Mouse (Mus musculus): ENCODE results near the gene Zfp334. TPM values are rescaled to one million over a fixed set of nuclear protein-coding genes. Genes with fewer than 3 reads are reported as not detected.
A peak's percentile ranks its signal among the peaks of the same experiment; 100 is the strongest.

Gene Zfp334
- polyA plus RNA-seq (2016; fragmentation: Nextera tagmentation; extraction: Ambion mirVana): 20.8 and 21.6 TPM in 2 replicates

DNA sequence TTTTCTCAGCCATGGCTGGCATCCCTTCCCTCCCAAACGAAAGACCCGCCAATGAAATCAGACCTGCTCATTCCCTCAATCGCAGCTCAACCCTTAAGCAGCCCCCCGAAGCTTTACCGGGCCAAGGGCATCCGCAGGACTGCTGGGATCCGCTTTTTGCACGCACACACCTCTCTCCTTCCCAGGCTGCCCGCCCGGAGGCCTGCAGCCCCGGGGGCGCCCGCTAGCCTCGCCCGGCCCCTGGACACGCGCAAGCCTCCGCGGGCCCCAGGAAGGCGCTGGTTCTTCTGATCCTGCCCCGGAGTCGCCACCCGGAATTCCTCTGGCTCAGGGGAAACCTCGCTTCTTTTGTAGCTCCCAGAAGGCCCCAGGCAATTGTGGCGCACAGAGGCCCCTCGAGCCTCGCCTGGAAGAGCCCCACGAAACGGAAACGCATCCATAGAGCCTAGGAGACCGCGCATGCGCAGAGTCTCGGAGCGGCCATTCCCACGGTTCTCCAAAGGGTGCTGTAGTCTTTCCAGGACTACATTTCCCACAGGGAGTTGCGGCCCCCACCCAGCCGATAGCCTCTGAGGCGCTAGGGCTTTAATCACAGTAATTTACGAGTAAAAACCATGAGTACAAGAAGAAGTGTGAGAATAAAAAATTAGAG, at the start of gene Zfp334:
TSS of gene Zfp334 (minus strand) at position 416 of the 652 bp plus-strand sequence.
- H3K27me3 ChIP-seq (replicated peaks; ENCODE audit: low read depth, poor library complexity, severe bottlenecking): no peaks in the 10 kb centered on the region
- H3K27ac ChIP-seq (replicated peaks): peak within 1 kb of the TSS; percentile 98
- WGBS: under 1% methylated on average over 40 of the region's 40 CpGs
- peaks cover 25% of the 10 kb centered on the region for H3K4me1 ChIP-seq
- DNase-seq (ENCODE audit: low spot score): peak; percentile 97
- peak within 1 kb of the TSS; percentile 87 for H3K4me3 ChIP-seq
- peaks cover 40% of the 10 kb centered on the region for H3K36me3 ChIP-seq (replicated peaks)
- no peaks in the 10 kb centered on the region for H3K9me3 ChIP-seq

DNA sequence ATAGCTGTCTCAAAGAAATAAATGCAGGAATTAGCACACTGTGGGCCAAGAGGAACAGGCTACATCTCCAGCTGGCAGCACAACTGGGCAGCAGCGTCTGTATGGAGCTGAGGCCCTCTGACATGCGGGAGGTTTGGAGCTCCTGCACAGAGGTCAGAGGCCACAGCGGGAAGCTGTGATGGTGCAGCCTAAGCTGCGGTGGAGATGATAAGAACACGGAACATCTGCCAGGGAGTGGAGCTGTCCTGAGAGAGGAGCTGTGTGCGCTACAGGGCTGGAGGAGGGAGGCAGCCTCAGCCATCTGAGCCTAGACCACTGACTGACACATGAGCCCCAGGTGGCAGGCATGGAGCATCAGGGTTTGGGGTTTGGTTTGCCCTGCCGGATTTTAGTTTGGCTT, 40.6 kb upstream of the Zfp334 start:
- peaks cover 6% of the 10 kb centered on the region; the same call in 1 of the 2 replicates for H3K4me1 ChIP-seq
- no peaks in the 10 kb centered on the region for H3K36me3 ChIP-seq (replicated peaks)
- no peak for DNase-seq (ENCODE audit: low spot score)
- H3K27ac ChIP-seq (replicated peaks): no peak overlapping the region
- H3K4me3 ChIP-seq: no peak overlapping the region
- no peaks in the 10 kb centered on the region for H3K9me3 ChIP-seq
- H3K27me3 ChIP-seq (replicated peaks; ENCODE audit: low read depth, poor library complexity, severe bottlenecking): no peaks in the 10 kb centered on the region
- WGBS: 46% methylated on average over 7 of the region's 7 CpGs

DNA sequence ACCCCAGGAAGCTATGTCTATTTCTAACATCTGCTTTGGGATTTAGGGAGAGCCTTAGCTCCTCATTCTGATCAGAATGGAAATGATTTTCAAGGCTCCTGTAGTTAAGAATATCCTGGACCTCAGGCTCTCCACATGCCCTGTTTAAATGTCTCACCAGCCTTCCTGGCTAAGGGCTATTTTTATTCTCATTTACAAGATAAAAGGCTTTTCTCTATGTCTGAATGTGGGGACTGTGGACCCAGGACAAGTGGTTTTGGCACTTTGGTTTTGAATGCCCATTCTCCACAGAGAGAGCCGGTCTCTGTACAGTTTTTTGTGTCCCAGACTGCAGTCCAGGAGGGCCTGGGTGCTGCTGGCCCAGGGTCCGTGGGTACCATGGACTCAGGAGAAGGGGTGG, 32.1 kb upstream of the Zfp334 start:
- H3K4me1 ChIP-seq: peaks cover 44% of the 10 kb centered on the region
- no peak for DNase-seq (ENCODE audit: low spot score)
- no peak overlapping the region for H3K4me3 ChIP-seq
- peak overlapping the region; percentile 60; the same call in 1 of the 2 replicates for H3K27ac ChIP-seq (replicated peaks)
- H3K9me3 ChIP-seq: no peaks in the 10 kb centered on the region
- no peaks in the 10 kb centered on the region for H3K36me3 ChIP-seq (replicated peaks)
- H3K27me3 ChIP-seq (replicated peaks; ENCODE audit: low read depth, poor library complexity, severe bottlenecking): no peaks in the 10 kb centered on the region
- 90% methylated on average over 2 of the region's 2 CpGs for WGBS

GRCm38 (mm10) chr2:165419670-165420111, 31.6 kb upstream of the Zfp334 start:
- Histone ChIP-seq H3K27ac (replicated peaks) (peak overlapping the region; percentile 60), H3K27me3 (replicated peaks; ENCODE audit: low read depth, poor library complexity, severe bottlenecking) (no peaks in the 10 kb centered on the region), H3K9me3 (no peaks in the 10 kb centered on the region), H3K4me1 (peaks cover 49% of the 10 kb centered on the region), H3K36me3 (replicated peaks) (no peaks in the 10 kb centered on the region), H3K4me3 (no peak overlapping the region)
- no peak for DNase-seq (ENCODE audit: low spot score)
- WGBS: 68% methylated on average over 4 of the region's 4 CpGs

- Histone ChIP-seq H3K27me3 (replicated peaks; ENCODE audit: low read depth, poor library complexity, severe bottlenecking) (no peaks in the 10 kb centered on the region), H3K9me3 (no peaks in the 10 kb centered on the region), H3K4me3 (no peak overlapping the region), H3K4me1 (peaks cover 59% of the 10 kb centered on the region), H3K27ac (replicated peaks) (no peak overlapping the region), H3K36me3 (replicated peaks) (no peaks in the 10 kb centered on the region)
- WGBS: 78% methylated on average over 2 of the region's 2 CpGs
- DNase-seq (ENCODE audit: low spot score): no peak
Measured at GRCm38 (mm10) chr2:165418577-165418976, 30.5 kb upstream of the Zfp334 start.

DNA sequence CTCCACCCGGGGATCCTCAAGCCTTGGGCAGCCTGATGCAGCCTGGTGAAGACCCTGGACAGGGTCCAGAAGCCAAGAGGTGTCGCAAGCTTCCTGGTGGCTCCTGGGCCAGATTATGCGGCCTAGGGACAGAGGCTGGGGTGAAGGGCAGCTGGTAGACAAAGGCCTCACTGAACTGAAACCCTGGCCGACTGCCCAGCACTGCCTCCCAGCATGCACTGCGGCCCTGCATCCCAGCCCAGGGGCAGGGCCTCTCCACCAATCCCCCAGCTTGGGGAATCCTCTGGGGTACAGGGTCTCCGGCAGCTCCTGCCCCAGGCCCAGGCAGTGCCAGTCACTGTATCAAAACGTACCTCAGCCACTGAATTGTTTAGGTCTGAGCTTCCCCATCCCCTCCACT, 29.2 kb upstream of the Zfp334 start:
- peak overlapping the region; percentile 83 for H3K27ac ChIP-seq (replicated peaks)
- no peaks in the 10 kb centered on the region for H3K36me3 ChIP-seq (replicated peaks)
- H3K4me1 ChIP-seq: peaks cover 59% of the 10 kb centered on the region
- WGBS: 60% methylated on average over 7 of the region's 7 CpGs
- DNase-seq (ENCODE audit: low spot score): peak; percentile 37
- H3K4me3 ChIP-seq: no peak overlapping the region
- no peaks in the 10 kb centered on the region for H3K27me3 ChIP-seq (replicated peaks; ENCODE audit: low read depth, poor library complexity, severe bottlenecking)
- H3K9me3 ChIP-seq: no peaks in the 10 kb centered on the region

DNA sequence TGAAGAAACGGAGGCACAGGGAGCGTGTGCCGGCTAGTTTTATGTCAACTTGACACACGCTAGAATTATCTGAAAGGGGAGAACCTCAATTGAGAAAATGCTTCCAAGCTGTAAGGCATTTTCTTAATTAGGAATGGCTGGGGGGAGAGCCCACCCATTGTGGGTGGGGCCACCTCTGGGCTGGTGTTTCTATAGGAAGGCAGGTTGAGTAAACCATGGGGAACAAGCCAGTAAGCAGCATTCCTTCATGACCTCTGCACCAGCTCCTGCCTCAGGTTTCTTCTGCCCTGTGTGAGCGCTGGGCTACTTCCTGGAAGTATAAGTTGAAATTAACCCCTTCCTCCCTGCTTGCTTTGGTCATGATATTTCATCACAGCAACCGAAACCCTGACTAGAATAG, 27.7 kb upstream of the Zfp334 start:
- WGBS: 28% methylated on average over 6 of the region's 6 CpGs
- peak overlapping the region; percentile 83 for H3K27ac ChIP-seq (replicated peaks)
- H3K36me3 ChIP-seq (replicated peaks): no peaks in the 10 kb centered on the region
- H3K4me1 ChIP-seq: peaks cover 59% of the 10 kb centered on the region
- no peaks in the 10 kb centered on the region for H3K27me3 ChIP-seq (replicated peaks; ENCODE audit: low read depth, poor library complexity, severe bottlenecking)
- no peaks in the 10 kb centered on the region for H3K9me3 ChIP-seq
- DNase-seq (ENCODE audit: low spot score): peak; percentile 86
- H3K4me3 ChIP-seq: 0 out of 2 replicates have a peak overlapping the region, but pooled peaks have one; percentile 24

DNA sequence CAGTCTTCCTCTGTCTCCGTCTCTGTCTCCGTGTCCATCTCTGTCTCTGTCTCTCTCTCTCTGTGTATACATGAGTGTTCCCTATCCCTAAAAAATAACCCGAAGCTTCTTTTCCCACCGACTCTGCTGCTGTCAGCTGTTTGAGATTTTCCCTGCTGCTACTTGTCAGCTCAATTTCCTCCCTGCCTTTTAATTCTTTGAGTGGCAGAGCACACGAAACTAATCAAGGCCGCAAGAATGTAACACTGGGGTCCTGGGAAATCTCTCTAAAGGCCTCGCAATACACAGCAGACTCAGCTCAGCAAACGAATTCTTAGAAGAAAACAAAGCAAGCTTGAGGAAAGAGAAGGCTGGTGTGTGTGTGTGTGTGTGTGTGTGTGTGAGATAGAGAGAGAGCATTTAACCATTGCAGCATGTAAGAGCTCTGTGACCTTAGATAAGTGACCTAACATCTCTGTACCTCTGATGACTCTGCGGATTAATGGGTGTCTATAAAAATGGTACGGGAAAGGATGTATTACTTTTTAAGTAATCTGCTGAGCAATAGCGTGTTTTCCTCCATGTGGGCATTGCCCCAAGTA, 27.2 kb upstream of the Zfp334 start:
- 28% methylated on average over 11 of the region's 11 CpGs for WGBS
- H3K9me3 ChIP-seq: no peaks in the 10 kb centered on the region
- peak; percentile 59 for DNase-seq (ENCODE audit: low spot score)
- H3K4me1 ChIP-seq: peaks cover 55% of the 10 kb centered on the region
- H3K27me3 ChIP-seq (replicated peaks; ENCODE audit: low read depth, poor library complexity, severe bottlenecking): no peaks in the 10 kb centered on the region
- no peaks in the 10 kb centered on the region for H3K36me3 ChIP-seq (replicated peaks)
- H3K27ac ChIP-seq (replicated peaks): peak overlapping the region; percentile 83
- H3K4me3 ChIP-seq: peak overlapping the region; percentile 24; the same call in 1 of the 2 replicates

- H3K27ac ChIP-seq (replicated peaks): peak overlapping the region; percentile 83
- no peaks in the 10 kb centered on the region for H3K27me3 ChIP-seq (replicated peaks; ENCODE audit: low read depth, poor library complexity, severe bottlenecking)
- peaks cover 46% of the 10 kb centered on the region for H3K4me1 ChIP-seq
- no peaks in the 10 kb centered on the region for H3K9me3 ChIP-seq
- H3K4me3 ChIP-seq: no peak overlapping the region; the same call in 1 of the 2 replicates
- H3K36me3 ChIP-seq (replicated peaks): no peaks in the 10 kb centered on the region
- DNase-seq (ENCODE audit: low spot score): no peak
- 46% methylated on average over 5 of the region's 5 CpGs for WGBS
Measured at GRCm38 (mm10) chr2:165414321-165414720, 26.3 kb upstream of the Zfp334 start.

DNA sequence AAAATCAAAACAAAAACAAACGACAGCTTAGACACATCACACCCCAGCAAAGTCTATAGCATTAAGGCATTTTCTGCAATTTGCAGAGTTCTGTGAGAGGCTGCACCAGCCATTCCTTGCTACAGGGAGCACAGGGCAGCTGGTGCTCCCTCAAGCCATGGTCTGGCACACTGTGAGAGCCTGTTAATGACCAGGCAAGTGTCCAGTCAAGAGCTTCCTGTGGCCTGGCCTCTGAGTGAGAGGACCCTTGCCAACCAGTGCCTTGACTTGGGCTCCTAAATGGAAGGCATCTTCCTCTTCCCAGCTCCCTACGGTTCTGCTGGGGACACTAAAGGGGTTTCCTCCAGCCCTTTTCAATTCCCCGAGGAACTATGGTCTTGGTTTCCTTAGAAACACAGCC, 25.8 kb upstream of the Zfp334 start:
- Histone ChIP-seq H3K27me3 (replicated peaks; ENCODE audit: low read depth, poor library complexity, severe bottlenecking) (no peaks in the 10 kb centered on the region), H3K27ac (replicated peaks) (peak overlapping the region; percentile 83), H3K4me1 (peaks cover 41% of the 10 kb centered on the region), H3K36me3 (replicated peaks) (no peaks in the 10 kb centered on the region), H3K9me3 (no peaks in the 10 kb centered on the region), H3K4me3 (no peak overlapping the region)
- no peak for DNase-seq (ENCODE audit: low spot score)
- 43% methylated on average over 3 of the region's 3 CpGs for WGBS

DNA sequence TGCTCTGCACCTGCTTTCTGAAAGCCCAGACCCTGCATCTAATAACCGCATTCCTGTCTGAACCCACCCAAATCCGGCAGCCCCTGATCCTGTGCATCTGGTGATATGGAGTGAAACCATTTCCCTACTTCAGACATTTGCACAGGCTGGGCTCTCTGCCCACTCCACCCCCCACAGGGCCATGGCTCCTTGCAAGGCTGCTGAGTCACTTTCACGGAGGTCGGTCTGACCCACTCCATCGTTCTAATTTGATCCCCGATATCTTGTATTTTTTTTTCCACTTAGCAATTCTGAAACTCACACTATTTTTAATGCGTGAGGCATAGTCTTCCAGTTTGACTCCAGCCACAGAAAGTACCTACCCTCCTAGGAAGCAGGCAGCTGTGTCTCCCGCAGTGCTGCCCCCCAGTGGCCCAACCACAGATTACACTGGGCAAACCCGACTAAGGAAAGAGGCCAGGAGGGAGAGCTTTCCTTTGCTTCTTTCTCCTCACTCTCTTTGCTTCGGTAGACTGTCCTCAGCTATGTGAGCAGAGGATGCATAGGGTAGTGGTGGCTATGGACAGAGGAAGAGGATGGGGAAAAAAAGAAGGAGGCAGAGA, 19.7 kb upstream of the Zfp334 start:
- no peaks in the 10 kb centered on the region for H3K9me3 ChIP-seq
- H3K27me3 ChIP-seq (replicated peaks; ENCODE audit: low read depth, poor library complexity, severe bottlenecking): no peaks in the 10 kb centered on the region
- no peak overlapping the region for H3K27ac ChIP-seq (replicated peaks)
- no peak overlapping the region for H3K4me3 ChIP-seq
- DNase-seq (ENCODE audit: low spot score): peak; percentile 83
- 50% methylated on average over 10 of the region's 10 CpGs for WGBS
- peaks cover 42% of the 10 kb centered on the region for H3K4me1 ChIP-seq
- H3K36me3 ChIP-seq (replicated peaks): no peaks in the 10 kb centered on the region

DNA sequence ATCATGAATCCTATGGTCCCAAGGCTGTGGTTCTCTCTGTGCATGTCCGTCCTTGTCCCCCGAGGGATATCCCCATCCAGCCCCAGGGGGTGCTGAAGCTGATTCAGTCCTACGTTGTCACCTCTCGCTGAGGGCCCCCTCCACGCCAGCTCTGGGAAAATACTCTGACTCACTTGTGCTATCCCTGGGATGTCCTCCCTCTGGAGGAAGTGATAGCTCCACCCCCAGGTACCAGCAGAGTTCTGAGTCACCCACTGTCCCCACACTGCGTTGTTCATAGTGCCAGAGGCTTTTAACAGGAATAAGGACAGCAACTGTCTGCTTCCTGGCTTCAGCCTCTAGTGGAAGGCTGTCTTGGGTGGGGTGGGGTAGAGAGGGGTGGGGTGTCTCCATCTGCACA, 17.3 kb upstream of the Zfp334 start:
- Histone ChIP-seq H3K27ac (replicated peaks) (no peak overlapping the region), H3K9me3 (no peaks in the 10 kb centered on the region)

DNA sequence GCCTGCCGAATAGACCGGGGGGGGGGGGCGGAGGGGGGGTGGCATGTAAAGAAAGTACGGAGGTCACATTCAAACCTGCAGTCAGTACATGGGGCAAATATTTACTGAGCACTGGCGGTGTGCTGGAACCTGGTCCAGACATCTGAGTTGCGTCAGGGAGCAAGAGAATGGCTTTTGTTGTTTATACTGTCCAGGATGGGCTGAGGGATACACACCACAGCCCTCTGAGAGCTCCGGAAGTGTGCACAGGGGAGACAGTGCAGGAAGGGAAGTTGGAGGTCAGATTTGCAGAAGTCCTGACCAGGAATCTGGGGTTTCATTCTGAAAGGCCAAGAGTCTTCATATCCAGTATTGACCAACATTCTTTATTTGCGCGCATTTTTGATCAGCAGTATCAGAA, 16.9 kb upstream of the Zfp334 start:
- Histone ChIP-seq H3K27me3 (replicated peaks; ENCODE audit: low read depth, poor library complexity, severe bottlenecking) (no peaks in the 10 kb centered on the region), H3K36me3 (replicated peaks) (no peaks in the 10 kb centered on the region), H3K9me3 (no peaks in the 10 kb centered on the region), H3K27ac (replicated peaks) (0 out of 2 replicates have a peak overlapping the region, but pooled peaks have one; percentile 19), H3K4me1 (peaks cover 64% of the 10 kb centered on the region), H3K4me3 (no peak overlapping the region)
- 68% methylated on average over 9 of the region's 9 CpGs for WGBS
- no peak for DNase-seq (ENCODE audit: low spot score)

More for the DNA sequence above, 17.3 kb upstream of the Zfp334 start:
- H3K4me1 ChIP-seq: peaks cover 60% of the 10 kb centered on the region
- 54% methylated on average over 6 of the region's 6 CpGs for WGBS
- H3K4me3 ChIP-seq: no peak overlapping the region
- no peak for DNase-seq (ENCODE audit: low spot score)
- no peaks in the 10 kb centered on the region for H3K36me3 ChIP-seq (replicated peaks)
- H3K27me3 ChIP-seq (replicated peaks; ENCODE audit: low read depth, poor library complexity, severe bottlenecking): no peaks in the 10 kb centered on the region
